ENCODE assay signal across 8 mouse cellular contexts in the genomic region with DNA sequence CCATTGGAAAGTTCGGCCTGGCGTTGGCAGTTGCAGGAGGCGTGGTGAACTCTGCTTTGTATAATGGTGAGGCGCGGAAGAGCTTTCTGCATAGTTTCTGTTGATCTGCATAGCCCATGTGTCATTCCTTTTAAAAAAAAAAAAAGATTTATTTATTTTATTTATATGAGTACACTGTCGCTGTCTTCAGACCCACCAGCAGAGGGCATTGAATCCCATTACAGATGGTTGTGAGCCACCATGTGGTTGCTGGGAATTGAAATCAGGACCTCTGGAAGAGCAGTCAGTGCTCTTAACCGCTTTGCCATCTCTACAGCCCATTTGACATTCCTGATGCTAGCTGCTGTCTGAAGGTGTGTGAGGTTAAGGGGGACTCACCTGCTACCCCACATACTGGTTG. TPM values are rescaled to one million over a fixed set of nuclear protein-coding genes. Genes with fewer than 3 reads are reported as not detected.
DNase-seq lines count a peak whose midpoint lies in the region; ATAC-seq and TF ChIP-seq lines count a peak whose summit lies in the region.
"Not testable (repeated sequence)": the region's sequence is repeated elsewhere in the genome, so short reads cannot be mapped to it uniquely, and the experiment has no call there.

No protein-coding gene starts in this region.

- not testable (repeated sequence) for H3K9me3 ChIP-seq in erythroblast, embryonic 14.5 days (ENCODE audit: control insufficient read depth, low read length); heart, embryonic 14.5 days (ENCODE audit: control insufficient read depth, low read length); intestine, embryonic 15.5 days; limb, embryonic 10.5 days (replicated peaks); liver, embryonic 16.5 days (replicated peaks; ENCODE audit: control insufficient read depth, low read length); midbrain, postnatal 0 days (ENCODE audit: low read length)

- not testable (repeated sequence) for ATAC-seq in heart, embryonic 14.5 days (ENCODE audit: insufficient number of reproducible peaks, insufficient read depth, low FRiP score, low read depth); intestine, embryonic 15.5 days; liver, embryonic 16.5 days (ENCODE audit: low read depth); midbrain, postnatal 0 days (ENCODE audit: low FRiP score)

- H3K4me2 ChIP-seq in heart, embryonic 14.5 days (ENCODE audit: low read length) = peak overlapping the region; percentile 81
- H3K4me2 ChIP-seq in intestine, embryonic 15.5 days (replicated peaks) = peak overlapping the region; percentile 78
- H3K4me2 ChIP-seq in liver, embryonic 16.5 days (ENCODE audit: low read depth, low read length) = peak overlapping the region; percentile 83
- peak overlapping the region; percentile 86; the same call in 1 of the 2 replicates for H3K4me2 ChIP-seq in midbrain, postnatal 0 days (ENCODE audit: low read depth, low read length, poor library complexity, severe bottlenecking)

- not testable (repeated sequence) for H3K27ac ChIP-seq in heart, embryonic 14.5 days (replicated peaks in 1 of 2; ENCODE audit: control insufficient read depth in 1 of 2, insufficient read depth in 1 of 2, low read depth in 2 of 2, low read length in 2 of 2); intestine, embryonic 15.5 days; limb, embryonic 10.5 days; liver, embryonic 16.5 days (ENCODE audit: low read length); midbrain, postnatal 0 days (ENCODE audit: low read depth, low read length)

- 90% methylated on average over 7 of the region's 7 CpGs for WGBS in heart, embryonic 14.5 days
- 85% methylated on average over 7 of the region's 7 CpGs for WGBS in intestine, embryonic 15.5 days
- WGBS in limb, embryonic 10.5 days = 92% methylated on average over 7 of the region's 7 CpGs
- WGBS in liver, embryonic 16.5 days (ENCODE audit: insufficient replicate concordance) = 77% methylated on average over 7 of the region's 7 CpGs
- WGBS in midbrain, postnatal 0 days = 88% methylated on average over 7 of the region's 7 CpGs

- TF ChIP-seq CTCF in midbrain, postnatal 0 days (IDR thresholded peaks at IDR 0.05) = peak; percentile 44

- not testable (repeated sequence) for H3K27me3 ChIP-seq in erythroblast, embryonic 14.5 days (ENCODE audit: control insufficient read depth); heart, embryonic 14.5 days (ENCODE audit: control insufficient read depth, insufficient read depth, low read length); intestine, embryonic 15.5 days (replicated peaks); limb, embryonic 10.5 days (ENCODE audit: low read depth, poor library complexity, severe bottlenecking); liver, embryonic 16.5 days (ENCODE audit: control insufficient read depth, insufficient read depth, low read depth, low read length); midbrain, postnatal 0 days (ENCODE audit: insufficient read depth, low read length)

- H3K9ac ChIP-seq in heart, embryonic 14.5 days (ENCODE audit: low read length); liver, embryonic 16.5 days (ENCODE audit: low read depth, low read length); midbrain, postnatal 0 days (replicated peaks; ENCODE audit: low read length, poor library complexity, severe bottlenecking): not testable (repeated sequence)
- H3K9ac ChIP-seq in intestine, embryonic 15.5 days = 0 out of 2 replicates have a peak overlapping the region, but pooled peaks have one; percentile 61

- H3K4me3 ChIP-seq in erythroblast, embryonic 14.5 days (replicated peaks) = peak overlapping the region; percentile 81
- peak overlapping the region; percentile 82 to 99; a peak in 1 of 4 replicates for H3K4me3 ChIP-seq in heart, embryonic 14.5 days (ENCODE audit: control insufficient read depth in 1 of 2, insufficient read depth in 1 of 2, low read depth in 1 of 2, low read length in 2 of 2)
- peak overlapping the region; percentile 66; the same call in 1 of the 2 replicates for H3K4me3 ChIP-seq in intestine, embryonic 15.5 days (replicated peaks)
- peak overlapping the region; percentile 83; the same call in 1 of the 2 replicates for H3K4me3 ChIP-seq in limb, embryonic 10.5 days
- H3K4me3 ChIP-seq in liver, embryonic 16.5 days (ENCODE audit: low read depth, low read length) = peak overlapping the region; percentile 76
- not testable (repeated sequence) for H3K4me3 ChIP-seq in midbrain, postnatal 0 days (ENCODE audit: low read depth, low read length)

- H3K36me3 ChIP-seq in erythroblast, embryonic 14.5 days (ENCODE audit: control insufficient read depth) = peaks cover 38% of the 10 kb centered on the region
- H3K36me3 ChIP-seq in heart, embryonic 14.5 days (ENCODE audit: control insufficient read depth, insufficient read depth, low read length) = peaks cover 50% of the 10 kb centered on the region
- H3K36me3 ChIP-seq in intestine, embryonic 15.5 days = peaks cover 13% of the 10 kb centered on the region
- peaks cover 52% of the 10 kb centered on the region for H3K36me3 ChIP-seq in limb, embryonic 10.5 days
- H3K36me3 ChIP-seq in liver, embryonic 16.5 days (ENCODE audit: control insufficient read depth, insufficient read depth) = peaks cover 13% of the 10 kb centered on the region
- peaks cover 22% of the 10 kb centered on the region for H3K36me3 ChIP-seq in midbrain, postnatal 0 days (ENCODE audit: insufficient read depth, low read length)

- DNase-seq in CD4-positive, CD25-positive, alpha-beta regulatory T cell, adult 2 months (ENCODE audit: low read depth, low spot score) = peak; percentile 24
- DNase-seq in ZHBTc4 (ENCODE audit: low read depth, low spot score) = peak; percentile 54
- not testable (repeated sequence) for DNase-seq in limb, embryonic 10.5 days (ENCODE audit: low spot score); midbrain, postnatal 0 days (ENCODE audit: low spot score)

- peaks cover 26% of the 10 kb centered on the region for H3K4me1 ChIP-seq in erythroblast, embryonic 14.5 days (ENCODE audit: control insufficient read depth)
- not testable (repeated sequence) for H3K4me1 ChIP-seq in heart, embryonic 14.5 days (ENCODE audit: control insufficient read depth in 2 of 2, insufficient read depth in 2 of 2, low read length in 2 of 2); intestine, embryonic 15.5 days (replicated peaks); limb, embryonic 10.5 days; liver, embryonic 16.5 days (ENCODE audit: control insufficient read depth, low read depth, low read length); midbrain, postnatal 0 days (ENCODE audit: insufficient read depth, low read length)

RNA-seq across cellular contexts. Expression of a gene that starts 1.3 kb away (rescaled TPM):
- 9.7 and 17.2 TPM in 2 replicates for polyA plus RNA-seq in erythroblast, embryonic 14.5 days (2012)
- 269 and 291 TPM in 2 replicates for polyA plus RNA-seq in heart, embryonic 14.5 days (2014; fragmentation: Nextera tagmentation; extraction: Ambion mirVana)
- polyA plus RNA-seq in intestine, embryonic 15.5 days (2015; fragmentation: Nextera tagmentation; extraction: Ambion mirVana) = 305 and 328 TPM in 2 replicates
- polyA plus RNA-seq in limb, embryonic 10.5 days (2016; fragmentation: Nextera tagmentation; extraction: Ambion mirVana) = 293 and 361 TPM in 2 replicates
- polyA plus RNA-seq in liver, embryonic 16.5 days (2015; fragmentation: Nextera tagmentation; extraction: Ambion mirVana) = 126 and 130 TPM in 2 replicates
- total RNA-seq in midbrain, postnatal 0 days (2014; rRNA removed) = 132 and 137 TPM in 2 replicates
- 207 and 222 TPM in 2 replicates for polyA plus RNA-seq in midbrain, postnatal 0 days (2015; fragmentation: Nextera tagmentation; extraction: Ambion mirVana)

RNA-seq across cellular contexts. Expression of a gene that starts 44.4 kb away (rescaled TPM):
- 1.5 TPM in 2 replicates for polyA plus RNA-seq in erythroblast, embryonic 14.5 days (2012)
- polyA plus RNA-seq in heart, embryonic 14.5 days (2014; fragmentation: Nextera tagmentation; extraction: Ambion mirVana) = 5.5 and 6.7 TPM in 2 replicates
- 18.0 and 18.4 TPM in 2 replicates for polyA plus RNA-seq in intestine, embryonic 15.5 days (2015; fragmentation: Nextera tagmentation; extraction: Ambion mirVana)
- 18.0 and 21.5 TPM in 2 replicates for polyA plus RNA-seq in limb, embryonic 10.5 days (2016; fragmentation: Nextera tagmentation; extraction: Ambion mirVana)
- polyA plus RNA-seq in liver, embryonic 16.5 days (2015; fragmentation: Nextera tagmentation; extraction: Ambion mirVana) = 5.8 and 5.9 TPM in 2 replicates
- total RNA-seq in midbrain, postnatal 0 days (2014; rRNA removed) = 25.3 and 25.7 TPM in 2 replicates
- 12.6 and 13.2 TPM in 2 replicates for polyA plus RNA-seq in midbrain, postnatal 0 days (2015; fragmentation: Nextera tagmentation; extraction: Ambion mirVana)

RNA-seq across cellular contexts. Expression of a gene that starts 55.3 kb away (rescaled TPM):
- polyA plus RNA-seq in erythroblast, embryonic 14.5 days (2012) = not detected in 2 replicates
- 0.91 and 1.1 TPM in 2 replicates for polyA plus RNA-seq in heart, embryonic 14.5 days (2014; fragmentation: Nextera tagmentation; extraction: Ambion mirVana)
- 0.77 and 0.96 TPM in 2 replicates for polyA plus RNA-seq in intestine, embryonic 15.5 days (2015; fragmentation: Nextera tagmentation; extraction: Ambion mirVana)
- 2.3 TPM in 2 replicates for polyA plus RNA-seq in limb, embryonic 10.5 days (2016; fragmentation: Nextera tagmentation; extraction: Ambion mirVana)
- polyA plus RNA-seq in liver, embryonic 16.5 days (2015; fragmentation: Nextera tagmentation; extraction: Ambion mirVana) = 0.30 and 0.33 TPM in 2 replicates
- 0.66 and 2.1 TPM in 2 replicates for total RNA-seq in midbrain, postnatal 0 days (2014; rRNA removed)
- polyA plus RNA-seq in midbrain, postnatal 0 days (2015; fragmentation: Nextera tagmentation; extraction: Ambion mirVana) = 0.32 and 0.51 TPM in 2 replicates
